Mouse (Mus musculus) G1E (cell line): ENCODE measurements around the gene Mphosph9.

ENCODE experiments used
- CTCF ChIP-seq: IDR thresholded peaks from 2 replicates; pipeline ENCODE4 v1.5.1; 2012; ENCODE audit warnings: low read depth, low read length, inconsistent platforms, mixed read lengths
- GATA2 ChIP-seq: IDR thresholded peaks from 2 replicates; pipeline ENCODE4 v1.6.1; 2012; ENCODE audit warnings: low read depth, low read length, inconsistent platforms, borderline replicate concordance
- TAL1 ChIP-seq: conservative IDR thresholded peaks from 2 replicates; pipeline ENCODE4 v1.6.1; 2012; ENCODE audit warnings: low read depth, low read length, inconsistent platforms, mixed read lengths

- no peak for TF ChIP-seq CTCF
- TF ChIP-seq TAL1 = no peak
- TF ChIP-seq GATA2 = no peak
Observed at GRCm38 (mm10) chr5:124205809-124206380, 121.9 kb downstream of the Mphosph9 start.
